In the genomic region with DNA sequence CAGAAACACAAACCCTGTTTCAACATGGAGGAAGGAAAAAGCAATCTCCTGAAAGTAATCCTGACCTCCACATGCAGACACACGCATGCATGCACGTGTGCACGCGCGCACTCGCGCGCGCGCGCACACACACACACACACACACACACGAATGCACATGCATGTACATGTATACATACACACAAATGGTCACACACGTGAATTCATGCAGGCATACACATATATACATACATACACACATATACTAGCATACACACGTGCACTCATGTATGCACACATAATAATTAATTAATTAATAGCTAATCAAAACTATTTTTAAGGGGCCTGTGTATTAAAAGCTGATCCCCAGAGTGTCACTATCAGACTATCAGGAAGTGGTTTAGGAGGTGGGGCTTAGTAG, we compare ENCODE assay signal across 25 mouse cellular contexts. TPM values are rescaled to one million over a fixed set of nuclear protein-coding genes. Genes with fewer than 3 reads are reported as not detected.
A peak's percentile ranks its signal among the peaks of the same experiment; 100 is the strongest.
DNase-seq lines count a peak whose midpoint lies in the region; ATAC-seq and TF ChIP-seq lines count a peak whose summit lies in the region.
"Had no signal": no experiment of that assay in that cellular context is flagged by ENCODE, and none has a peak within 500 bp of the region (broad histone marks: within the 10 kb centered on the region; RNA-seq: fewer than 3 reads in every experiment).

No protein-coding gene starts in this region.

- no peaks in the 10 kb centered on the region for H3K36me3 ChIP-seq in midbrain, embryonic 11.5 days (ENCODE audit: control insufficient read depth, insufficient read depth, low read length)
- H3K36me3 ChIP-seq in midbrain, embryonic 14.5 days (ENCODE audit: control insufficient read depth, insufficient read depth, low read length): no peaks in the 10 kb centered on the region
- H3K36me3 ChIP-seq: forebrain, embryonic 10.5 days; heart, embryonic 12.5 days; heart, embryonic 15.5 days had no signal

- DNase-seq in heart, adult 11 months: peak; percentile 53
- no peak for DNase-seq in heart, postnatal 25 days (ENCODE audit: low spot score)
- peak; percentile 62 for DNase-seq in midbrain, embryonic 11.5 days (ENCODE audit: low spot score, missing footprints)
- DNase-seq in midbrain, embryonic 14.5 days: no peak
- no peak for DNase-seq in cerebellum, adult 2 months
- no peak for DNase-seq in embryo, embryonic 11 days
- DNase-seq in thymus, adult 18-20 months: no peak
- DNase-seq: adrenal gland, postnatal 10 days; adrenal gland, postnatal 36 days; cerebellum, adult 18-20 months; cerebellum, adult 9-11 months; cerebellum, postnatal 25 days; gastrocnemius, postnatal 10 days; gastrocnemius, postnatal 36 days; heart, adult 18-20 months; heart, postnatal 10 days; heart, postnatal 4 days had no signal

- intact Hi-C loops in heart, postnatal 25 days (cut with DNase I): no loop called here

- 96% methylated on average over 14 of the region's 14 CpGs for WGBS in midbrain, embryonic 11.5 days
- WGBS in midbrain, embryonic 14.5 days: 97% methylated on average over 14 of the region's 14 CpGs
- WGBS in cerebellum, adult 2 months: over 99% methylated on average over 14 of the region's 14 CpGs

- no peak overlapping the region for H3K4me3 ChIP-seq in midbrain, embryonic 11.5 days (ENCODE audit: low read depth, low read length)
- no peak overlapping the region for H3K4me3 ChIP-seq in midbrain, embryonic 14.5 days (replicated peaks; ENCODE audit: low read depth, low read length)
- no peak overlapping the region for H3K4me3 ChIP-seq in cerebellum, adult 2 months (replicated peaks; ENCODE audit: insufficient read depth, low read depth, low read length)
- H3K4me3 ChIP-seq: forebrain, embryonic 10.5 days; forebrain, embryonic 13.5 days; heart, embryonic 12.5 days; heart, embryonic 15.5 days had no signal

- H3K4me1 ChIP-seq in midbrain, embryonic 11.5 days (ENCODE audit: control insufficient read depth, insufficient read depth, low read length): no peaks in the 10 kb centered on the region
- no peaks in the 10 kb centered on the region; the same call in 1 of the 2 replicates for H3K4me1 ChIP-seq in midbrain, embryonic 14.5 days (ENCODE audit: control insufficient read depth, insufficient read depth, low read length)
- H3K4me1 ChIP-seq in cerebellum, adult 2 months (ENCODE audit: control insufficient read depth, insufficient read depth, low read length): no peaks in the 10 kb centered on the region; the same call in 1 of the 2 replicates

- no peaks in the 10 kb centered on the region for H3K9me3 ChIP-seq in midbrain, embryonic 11.5 days (ENCODE audit: control insufficient read depth, low read length)
- H3K9me3 ChIP-seq in midbrain, embryonic 14.5 days (ENCODE audit: control insufficient read depth, low read length): no peaks in the 10 kb centered on the region
- H3K9me3 ChIP-seq: forebrain, embryonic 10.5 days; forebrain, embryonic 13.5 days; heart, embryonic 12.5 days; heart, embryonic 15.5 days had no signal

- H3K27ac ChIP-seq in midbrain, embryonic 11.5 days (ENCODE audit: low read depth, low read length): no peak overlapping the region
- H3K27ac ChIP-seq in midbrain, embryonic 14.5 days (replicated peaks; ENCODE audit: low read depth, low read length): no peak overlapping the region
- H3K27ac ChIP-seq in cerebellum, adult 2 months (ENCODE audit: insufficient read depth, low read length): no peak overlapping the region
- H3K27ac ChIP-seq: forebrain, embryonic 10.5 days; forebrain, embryonic 13.5 days; heart, embryonic 15.5 days; hindbrain, embryonic 14.5 days; hindbrain, postnatal 0 days had no signal

- TF ChIP-seq POLR2A in cerebellum, adult 2 months (IDR thresholded peaks at IDR 0.05; ENCODE audit: borderline replicate concordance, insufficient read depth, low read length): no peak

- no peaks in the 10 kb centered on the region for H3K27me3 ChIP-seq in midbrain, embryonic 11.5 days (ENCODE audit: control insufficient read depth, insufficient read depth, low read length)
- no peaks in the 10 kb centered on the region for H3K27me3 ChIP-seq in midbrain, embryonic 14.5 days (ENCODE audit: control insufficient read depth, insufficient read depth, low read length)
- no peaks in the 10 kb centered on the region for H3K27me3 ChIP-seq in cerebellum, adult 2 months (ENCODE audit: control insufficient read depth, insufficient read depth, low read length)
- H3K27me3 ChIP-seq: forebrain, embryonic 13.5 days; heart, embryonic 15.5 days had no signal

- no peak for TF ChIP-seq CTCF in cerebellum, adult 2 months (IDR thresholded peaks at IDR 0.05; ENCODE audit: borderline replicate concordance, insufficient read depth, low read depth, low read length)

- H3K9ac ChIP-seq in midbrain, embryonic 11.5 days (ENCODE audit: low read length): no peak overlapping the region
- H3K9ac ChIP-seq in midbrain, embryonic 14.5 days (replicated peaks; ENCODE audit: low read length): no peak overlapping the region
- H3K9ac ChIP-seq: forebrain, embryonic 13.5 days; heart, embryonic 12.5 days; heart, embryonic 15.5 days; hindbrain, embryonic 14.5 days had no signal

- H3K4me2 ChIP-seq in midbrain, embryonic 11.5 days: no peak overlapping the region
- no peak overlapping the region for H3K4me2 ChIP-seq in midbrain, embryonic 14.5 days (ENCODE audit: low read length)
- H3K4me2 ChIP-seq: forebrain, embryonic 13.5 days; heart, embryonic 12.5 days; heart, embryonic 15.5 days; hindbrain, embryonic 14.5 days had no signal

- no peak for ATAC-seq in midbrain, embryonic 11.5 days (ENCODE audit: low FRiP score)
- no peak for ATAC-seq in midbrain, embryonic 14.5 days (ENCODE audit: low FRiP score, low TSS enrichment)
- ATAC-seq in common myeloid progenitor, adult 5-6 weeks (replicated peaks; ENCODE audit: low read depth, poor library complexity, severe bottlenecking): peak; percentile 5; the same call in 1 of the 2 replicates
- ATAC-seq: forebrain, embryonic 13.5 days; forebrain, embryonic 16.5 days; hindbrain, postnatal 0 days had no signal

RNA-seq across cellular contexts. Expression of a gene that starts 15.9 kb away (rescaled TPM):
- total RNA-seq in heart, postnatal 25 days (2021): 10 to 100 TPM; 13.3 to 17.6 TPM
- polyA plus RNA-seq in midbrain, embryonic 11.5 days (2014; fragmentation: Nextera tagmentation; extraction: Ambion mirVana): 79.0 and 85.4 TPM in 2 replicates
- polyA plus RNA-seq in midbrain, embryonic 14.5 days (2014; fragmentation: Nextera tagmentation; extraction: Ambion mirVana): 52.1 and 55.9 TPM in 2 replicates
- total RNA-seq in common myeloid progenitor, adult 5-6 weeks (2017): 87.5 and 91.5 TPM in 2 replicates
- 28.7 and 31.8 TPM in 2 replicates for polyA plus RNA-seq in cerebellum, adult 2 months (2012; rRNA removed)

RNA-seq across cellular contexts. Expression of a gene that starts 53.9 kb away (rescaled TPM):
- total RNA-seq in heart, postnatal 25 days (2021): 10 to 100 TPM; 44.1 to 50.2 TPM
- 189 and 195 TPM in 2 replicates for polyA plus RNA-seq in midbrain, embryonic 11.5 days (2014; fragmentation: Nextera tagmentation; extraction: Ambion mirVana)
- 118 and 150 TPM in 2 replicates for polyA plus RNA-seq in midbrain, embryonic 14.5 days (2014; fragmentation: Nextera tagmentation; extraction: Ambion mirVana)
- 114 and 119 TPM in 2 replicates for total RNA-seq in common myeloid progenitor, adult 5-6 weeks (2017)
- 48.6 and 50.9 TPM in 2 replicates for polyA plus RNA-seq in cerebellum, adult 2 months (2012; rRNA removed)

Comparison
In these comparisons a context has a peak if more than half of its experiments do, and no peak if none do; other contexts are left out.
1. DNase-seq: peak in heart, adult 11 months (single experiment) and midbrain, embryonic 11.5 days (single experiment); none in heart, postnatal 25 days (single experiment), midbrain, embryonic 14.5 days (single experiment), cerebellum, adult 2 months (0 of 2), embryo, embryonic 11 days (single experiment) and thymus, adult 18-20 months (0 of 2).